Mouse (Mus musculus) brain, embryonic 14.5 days (tissue): ENCODE measurements around the gene Ankef1.

Experiments
- CTCF ChIP-seq: fragments of 200-500 bp; IDR thresholded peaks from 2 replicates; pipeline ENCODE4 v1.5.1; 2012; ENCODE audit warnings: inconsistent platforms, mild to moderate bottlenecking, moderate library complexity, borderline replicate concordance; ENCODE audit not compliant: insufficient read depth, insufficient read length; ENCODE audit errors: extremely low read depth
- POLR2A ChIP-seq: fragments of 200-500 bp; IDR thresholded peaks from 2 replicates; pipeline ENCODE4 v1.6.1; 2012; ENCODE audit warnings: mild to moderate bottlenecking, inconsistent platforms, borderline replicate concordance; ENCODE audit not compliant: poor library complexity, insufficient read depth, insufficient read length, severe bottlenecking; ENCODE audit errors: extremely low read depth

DNA sequence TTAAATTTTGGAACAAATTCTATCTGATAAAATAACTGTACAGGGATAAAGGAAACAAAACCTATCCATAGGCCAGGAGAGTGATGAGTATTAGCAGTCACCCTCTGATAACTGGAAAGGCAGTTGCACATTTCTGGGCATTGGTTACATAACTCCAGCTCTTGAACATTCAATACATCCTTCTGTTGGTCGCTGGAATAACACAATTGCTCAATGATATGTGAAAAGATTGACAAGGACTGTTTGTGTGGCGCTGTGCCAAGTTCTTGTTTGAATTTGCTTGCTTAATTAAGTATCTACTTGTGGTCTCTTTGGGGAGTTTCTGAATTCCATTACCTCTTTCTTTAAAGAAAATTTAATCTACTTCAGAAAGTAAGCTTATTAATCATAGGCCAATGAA, 81.1 kb downstream of the Ankef1 start:
- TF ChIP-seq POLR2A (no peak), CTCF (no peak)
